ENCODE assay signal across 9 mouse cellular contexts in genomic region chr13:58806896-58807628, GRCm38 (mm10). TPM values are rescaled to one million over a fixed set of nuclear protein-coding genes. Genes with fewer than 3 reads are reported as not detected.
A peak's percentile ranks its signal among the peaks of the same experiment; 100 is the strongest.
DNase-seq lines count a peak whose midpoint lies in the region; ATAC-seq and TF ChIP-seq lines count a peak whose summit lies in the region.
"Had no signal": no experiment of that assay in that cellular context is flagged by ENCODE, and none has a peak within 500 bp of the region (broad histone marks: within the 10 kb centered on the region; RNA-seq: fewer than 3 reads in every experiment).

No protein-coding gene starts in this region.

- no peaks in the 10 kb centered on the region for H3K9me3 ChIP-seq in intestine, embryonic 15.5 days
- no peaks in the 10 kb centered on the region for H3K9me3 ChIP-seq in midbrain, postnatal 0 days (ENCODE audit: low read length)

- no peak for TF ChIP-seq CTCF in gastrocnemius, adult 2 months (IDR thresholded peaks at IDR 0.05)
- TF ChIP-seq CTCF in spleen, adult 2 months (IDR thresholded peaks at IDR 0.05; ENCODE audit: extremely low read depth, insufficient read depth, insufficient read length, insufficient replicate concordance): no peak
- no peak; the same call in 1 of the 2 replicates for TF ChIP-seq CTCF in midbrain, postnatal 0 days (IDR thresholded peaks at IDR 0.05)

- 5% methylated on average over 34 of the region's 34 CpGs for WGBS in spleen, adult 2 months
- under 1% methylated on average over 34 of the region's 34 CpGs for WGBS in intestine, embryonic 15.5 days
- WGBS in midbrain, postnatal 0 days: under 1% methylated on average over 34 of the region's 34 CpGs

- 0 out of 2 replicates have a peak, but pooled peaks cover 3% of the 10 kb centered on the region for H3K27me3 ChIP-seq in spleen, adult 2 months (ENCODE audit: control insufficient read depth, insufficient read depth, low read length)
- H3K27me3 ChIP-seq in intestine, embryonic 15.5 days (replicated peaks): peaks cover 46% of the 10 kb centered on the region
- H3K27me3 ChIP-seq in midbrain, postnatal 0 days (ENCODE audit: insufficient read depth, low read length): no peaks in the 10 kb centered on the region

- H3K4me3 ChIP-seq in gastrocnemius, adult 2 months: peak overlapping the region; percentile 75
- H3K4me3 ChIP-seq in spleen, adult 2 months (ENCODE audit: extremely low read depth, insufficient read depth, insufficient read length): peak overlapping the region; percentile 3; the same call in 1 of the 2 replicates
- H3K4me3 ChIP-seq in intestine, embryonic 15.5 days (replicated peaks): peak overlapping the region; percentile 44
- H3K4me3 ChIP-seq in midbrain, postnatal 0 days (ENCODE audit: low read depth, low read length): peak overlapping the region; percentile 82
- H3K4me3 ChIP-seq: erythroblast, embryonic 14.5 days had no signal

- H3K36me3 ChIP-seq in spleen, adult 2 months (ENCODE audit: control insufficient read depth, insufficient read depth, low read length): no peaks in the 10 kb centered on the region
- no peaks in the 10 kb centered on the region for H3K36me3 ChIP-seq in intestine, embryonic 15.5 days
- H3K36me3 ChIP-seq in midbrain, postnatal 0 days (ENCODE audit: insufficient read depth, low read length): no peaks in the 10 kb centered on the region

- ATAC-seq in intestine, embryonic 15.5 days: no peak
- ATAC-seq in midbrain, postnatal 0 days (ENCODE audit: low FRiP score): peak; percentile 7; the same call in 1 of the 2 replicates
- ATAC-seq in CD4-positive, CD25-positive, alpha-beta regulatory T cell, adult 4 months: no peak

- DNase-seq in gastrocnemius, adult 2 months: no peak
- no peak for DNase-seq in gastrocnemius, adult 8-10 months (ENCODE audit: low spot score in 2 of 2)
- no peak for DNase-seq in spleen, adult 2 months (ENCODE audit: low read depth in 1 of 2, low spot score in 2 of 2)
- no peak for DNase-seq in spleen, postnatal 10 days (ENCODE audit: low spot score in 2 of 2)
- peak; percentile 58 for DNase-seq in midbrain, postnatal 0 days (ENCODE audit: low spot score)
- DNase-seq in retina, embryonic 14.5 days (ENCODE audit: low spot score): no peak

- peak overlapping the region; percentile 78 for H3K27ac ChIP-seq in gastrocnemius, adult 2 months
- H3K27ac ChIP-seq in spleen, adult 2 months (ENCODE audit: insufficient read depth, low read length): no peak overlapping the region
- H3K27ac ChIP-seq in intestine, embryonic 15.5 days: no peak overlapping the region
- peak overlapping the region; percentile 99 for H3K27ac ChIP-seq in midbrain, postnatal 0 days (ENCODE audit: low read depth, low read length)

- H3K4me1 ChIP-seq in spleen, adult 2 months (ENCODE audit: control insufficient read depth, insufficient read depth, insufficient read length): no peaks in the 10 kb centered on the region
- peaks cover 17% of the 10 kb centered on the region for H3K4me1 ChIP-seq in intestine, embryonic 15.5 days (replicated peaks)
- H3K4me1 ChIP-seq in midbrain, postnatal 0 days (ENCODE audit: insufficient read depth, low read length): peaks cover 9% of the 10 kb centered on the region

- H3K4me2 ChIP-seq in intestine, embryonic 15.5 days (replicated peaks): peak overlapping the region; percentile 96
- H3K4me2 ChIP-seq in midbrain, postnatal 0 days (ENCODE audit: low read depth, low read length, poor library complexity, severe bottlenecking): peak overlapping the region; percentile 91

- no peak for TF ChIP-seq POLR2A in spleen, adult 2 months (IDR thresholded peaks at IDR 0.05; ENCODE audit: low read depth, low read length)

- intact Hi-C loops in gastrocnemius, adult 2 months (cut with DNase I): loop anchor here (2.0 kb wide), 1 partner anchor 268 kb away; no protein-coding TSS in a partner anchor

- H3K9ac ChIP-seq in intestine, embryonic 15.5 days: peak overlapping the region; percentile 23; the same call in 1 of the 2 replicates
- H3K9ac ChIP-seq in midbrain, postnatal 0 days (replicated peaks; ENCODE audit: low read length, poor library complexity, severe bottlenecking): peak overlapping the region; percentile 97

RNA-seq across cellular contexts. Expression of gene Ntrk2, which starts 0.7 kb away (rescaled TPM):
- 1 to 10 TPM; 3.9 to 4.5 TPM for total RNA-seq in gastrocnemius, adult 2 months (2021)
- 1 to 10 TPM; 1.2 to 4.7 (median 3.4) TPM for total RNA-seq in gastrocnemius, adult 8-10 months (2022)
- 1.3 and 1.6 TPM in 2 replicates for polyA plus RNA-seq in spleen, adult 2 months (2012; rRNA removed)
- polyA plus RNA-seq in intestine, embryonic 15.5 days (2015; fragmentation: Nextera tagmentation; extraction: Ambion mirVana): 1.7 and 2.2 TPM in 2 replicates
- 202 and 207 TPM in 2 replicates for total RNA-seq in midbrain, postnatal 0 days (2014; rRNA removed)
- 138 and 141 TPM in 2 replicates for polyA plus RNA-seq in midbrain, postnatal 0 days (2015; fragmentation: Nextera tagmentation; extraction: Ambion mirVana)
- not detected for polyA plus RNA-seq in CD4-positive, CD25-positive, alpha-beta regulatory T cell, adult 4 months (2017; shearing (Covaris generic))
- polyA plus RNA-seq: erythroblast, embryonic 14.5 days had no signal

Comparison
In these comparisons a context has a peak if more than half of its experiments do, and no peak if none do; other contexts are left out.
1. H3K27ac ChIP-seq: peak in gastrocnemius, adult 2 months (single experiment) and midbrain, postnatal 0 days (single experiment); none in spleen, adult 2 months (single experiment) and intestine, embryonic 15.5 days (single experiment).
2. H3K4me3 ChIP-seq: peak in every context shown above with its lines; median percentile 82 in midbrain, postnatal 0 days; 75 in gastrocnemius, adult 2 months; 44 in intestine, embryonic 15.5 days; 3 in spleen, adult 2 months.
3. RNA of gene Ntrk2, which starts 0.7 kb away (polyA plus RNA-seq): 138 to 141 TPM in midbrain, postnatal 0 days; 1.7 to 2.2 TPM in intestine, embryonic 15.5 days, 1.3 to 1.6 TPM in spleen, adult 2 months and not detected in CD4-positive, CD25-positive, alpha-beta regulatory T cell, adult 4 months; every median in the first group is over 10 times any median in the second.